Mouse (Mus musculus): ENCODE results near the gene Lhx6.

DNA sequence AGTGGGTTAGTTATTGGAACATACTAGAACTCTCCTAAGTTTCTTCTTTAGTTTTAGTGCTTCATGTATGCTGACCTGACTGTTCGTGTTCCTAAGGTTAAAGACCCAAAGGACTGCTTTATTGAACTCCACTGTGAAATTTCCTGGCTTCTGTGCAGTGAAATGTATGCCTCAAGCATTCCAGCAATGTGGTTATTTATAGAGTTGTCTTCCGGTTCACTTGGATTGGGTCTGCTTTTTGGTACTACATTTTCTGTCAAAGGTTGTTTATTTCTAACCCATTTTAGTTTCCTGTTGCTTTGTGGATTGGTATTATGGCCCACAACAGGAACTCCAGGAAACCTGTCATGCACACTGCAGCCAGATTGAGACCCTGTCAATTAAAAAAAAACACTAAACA, 33.9 kb upstream of the Lhx6 start:
- no peak for TF ChIP-seq POLR2A (IDR thresholded peaks at IDR 0.05; ENCODE audit: low read depth, low read length)
- no peak for TF ChIP-seq CTCF (IDR thresholded peaks at IDR 0.05; ENCODE audit: extremely low read depth, insufficient read depth, insufficient read length, insufficient replicate concordance)

Measured in spleen, adult 2 months (tissue).